Mouse (Mus musculus) myocyte (in vitro differentiated cells): ENCODE measurements around the gene Ppp1r21.

ENCODE experiments used
- E2F4 ChIP-seq: IDR thresholded peaks from one replicate; pipeline ENCODE4 v1.6.1; 2011; ENCODE audit warnings: mild to moderate bottlenecking, control low read depth, moderate library complexity; ENCODE audit not compliant: insufficient read depth
- MAX ChIP-seq: IDR thresholded peaks from one replicate; pipeline ENCODE4 v1.6.1; 2011; ENCODE audit warnings: low read depth, mild to moderate bottlenecking, control low read depth
- USF1 ChIP-seq: IDR thresholded peaks from one replicate; pipeline ENCODE4 v1.6.1; 2011; ENCODE audit warnings: low read depth, mild to moderate bottlenecking, control low read depth, moderate library complexity

DNA sequence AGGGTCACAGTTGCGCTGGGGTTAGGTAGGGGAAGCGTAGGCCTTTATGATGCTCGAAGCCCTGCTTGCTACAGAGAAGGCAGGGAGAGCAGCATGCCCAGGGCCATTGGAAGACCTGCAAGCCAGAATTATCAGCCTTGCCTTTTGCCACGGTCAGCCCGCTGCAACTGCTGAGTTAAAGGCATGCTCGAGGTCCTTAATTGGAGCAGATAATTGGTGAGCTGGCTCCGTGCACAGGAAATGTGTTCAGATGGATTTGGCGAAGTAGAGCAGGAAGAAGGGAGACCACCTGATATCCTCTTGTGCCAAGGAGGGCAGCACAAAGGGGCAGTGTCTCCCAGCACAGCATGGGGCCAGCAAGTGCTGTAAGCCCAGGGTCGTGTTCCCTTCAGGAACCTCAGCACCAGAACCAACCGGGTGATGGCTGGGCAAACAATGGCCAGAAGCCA is 24.6 kb upstream of the Ppp1r21 start:
- TF ChIP-seq E2F4: no peak
- TF ChIP-seq USF1: no peak
- TF ChIP-seq MAX: no peak
